Mouse (Mus musculus) liver, postnatal 0 days (tissue): ENCODE measurements around the gene Pias4. TPM values are rescaled to one million over a fixed set of nuclear protein-coding genes. Genes with fewer than 3 reads are reported as not detected.

Experiments used
- ATAC-seq: fragments of 200-750 bp; cut with Nextera tagmentation; 2 replicates; pipeline ENCODE4 v1.8.0; 2017; ENCODE audit warnings: mild to moderate bottlenecking, moderate library complexity
- DNase-seq: peaks from one replicate; pipeline ENCODE4 v3.0.0-alpha.2; 2016
- H3K27ac ChIP-seq: fragments of 300-500 bp; sonication (generic); 2 replicates; pipeline ENCODE4 v1.5.1; 2014; ENCODE audit warnings: antibody characterized with exemption, moderate library complexity, mild to moderate bottlenecking, low read depth
- H3K27me3 ChIP-seq: fragments of 300-500 bp; sonication (generic); 2 replicates; pipeline ENCODE4 v1.6.1; 2014; ENCODE audit warnings: low read length, control low read depth, mixed read lengths; ENCODE audit not compliant: insufficient read depth
- H3K36me3 ChIP-seq: fragments of 300-500 bp; sonication (generic); replicated peaks from 2 replicates; pipeline ENCODE4 v1.6.1; 2014; ENCODE audit warnings: mild to moderate bottlenecking, control low read depth, low read length, moderate library complexity, mixed read lengths; ENCODE audit not compliant: insufficient read depth
- H3K4me1 ChIP-seq: fragments of 300-500 bp; sonication (generic); 2 replicates; pipeline ENCODE4 v1.6.1; 2014; ENCODE audit warnings: antibody characterized with exemption, mild to moderate bottlenecking, control low read depth; ENCODE audit not compliant: insufficient read depth
- H3K4me2 ChIP-seq: fragments of 300-500 bp; sonication (generic); 2 replicates; pipeline ENCODE4 v1.6.1; 2014; ENCODE audit warnings: low read depth, mild to moderate bottlenecking, low read length, moderate library complexity, mixed read lengths
- H3K4me3 ChIP-seq: fragments of 300-500 bp; sonication (generic); 2 replicates; pipeline ENCODE4 v1.5.1; 2014; ENCODE audit warnings: low read depth, low read length
- H3K9ac ChIP-seq: fragments of 300-500 bp; sonication (generic); replicated peaks from 2 replicates; pipeline ENCODE4 v1.6.1; 2014; ENCODE audit warnings: mild to moderate bottlenecking, moderate library complexity
- H3K9me3 ChIP-seq: fragments of 300-500 bp; sonication (generic); 2 replicates; pipeline ENCODE4 v1.6.1; 2016; ENCODE audit warnings: mild to moderate bottlenecking, control low read depth, low read length, mixed read lengths
- CTCF ChIP-seq: sonication (generic); IDR thresholded peaks from 2 replicates; pipeline ENCODE4 v1.5.1; 2016; ENCODE audit warnings: antibody characterized with exemption, low read depth
- EP300 ChIP-seq: IDR thresholded peaks from 2 replicates; pipeline ENCODE4 v1.6.1; 2016; ENCODE audit warnings: antibody characterized with exemption, low read depth, mild to moderate bottlenecking
- WGBS: fragments of 180-500 bp; shearing (Covaris S2); extraction: QIAGEN DNeasy Blood & Tissue Kit; methylation state at CpG from one replicate; pipeline ENCODE4 v1.1.7; 2014; ENCODE audit not compliant: insufficient replicate concordance; 5-methylcytosine and 5-hydroxymethylcytosine counted together
- polyA plus RNA-seq: library from polyadenylated mRNA; unstranded; fragments of >200 nt; fragmentation: Nextera tagmentation; extraction: Ambion mirVana; gene quantifications from 2 replicates; pipeline ENCODE4 v1.2.1, GENCODE M21; 2015

Gene Pias4
- polyA plus RNA-seq, 1 experiment from 2014 or later = 14.6 TPM

DNA sequence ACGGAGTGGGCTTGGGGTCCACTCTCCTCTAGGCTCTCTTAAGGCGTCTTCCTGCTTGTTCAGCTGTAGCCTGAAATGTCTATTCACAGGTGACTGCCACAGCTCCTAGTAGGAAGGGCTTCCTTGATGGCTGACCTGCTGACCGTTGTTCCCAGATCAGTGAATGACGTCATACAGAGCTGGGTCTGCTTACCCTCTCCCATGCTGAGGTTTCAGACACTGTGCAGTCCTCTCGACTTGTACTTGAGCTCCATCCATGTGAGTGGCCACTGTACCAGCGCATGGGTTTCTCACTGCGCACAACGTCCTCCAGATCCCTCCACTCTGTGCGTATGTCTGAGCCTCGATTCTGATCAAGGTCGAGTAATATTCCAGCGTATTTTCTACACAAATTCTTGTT, 15.1 kb downstream of the Pias4 start:
- DNase-seq = no peak
- TF ChIP-seq EP300 = no peak
- no peak for TF ChIP-seq CTCF
- Histone ChIP-seq H3K4me1 (peaks cover 4% of the 10 kb centered on the region), H3K4me2 (no peak overlapping the region), H3K4me3 (no peak overlapping the region), H3K27ac (peak overlapping the region; percentile 76), H3K36me3 (peaks cover 86% of the 10 kb centered on the region), H3K27me3 (no peaks in the 10 kb centered on the region), H3K9ac (peak overlapping the region; percentile 36; the same call in 1 of the 2 replicates), H3K9me3 (no peaks in the 10 kb centered on the region)
- ATAC-seq = peak; percentile 47
- 60% methylated on average over 12 of the region's 12 CpGs for WGBS

DNA sequence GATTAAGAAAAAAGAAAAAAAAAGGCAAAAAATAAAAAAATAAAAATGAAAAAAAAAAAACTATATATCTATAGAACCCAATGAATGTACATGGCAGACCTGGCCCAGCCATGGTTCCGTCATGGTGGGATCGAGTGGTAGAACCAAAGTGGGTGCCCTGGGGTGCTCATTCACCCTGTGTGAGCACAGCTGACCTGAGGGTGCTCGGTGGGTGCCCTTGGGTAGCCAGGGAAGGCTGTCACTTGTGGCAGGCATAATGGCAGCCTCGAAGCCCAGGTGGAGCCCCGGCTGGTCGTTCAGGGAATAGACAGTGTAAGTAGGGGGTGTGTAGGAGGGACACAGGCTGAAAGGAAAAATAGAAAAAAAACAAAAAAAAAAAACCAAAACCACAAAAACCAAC, 16.5 kb downstream of the Pias4 start:
- Histone ChIP-seq H3K27me3 (no peaks in the 10 kb centered on the region), H3K9me3 (no peaks in the 10 kb centered on the region), H3K9ac (no peak overlapping the region), H3K36me3 (peaks cover 86% of the 10 kb centered on the region), H3K4me3 (no peak overlapping the region), H3K27ac (no peak overlapping the region), H3K4me2 (no peak overlapping the region), H3K4me1 (peaks cover 4% of the 10 kb centered on the region)
- TF ChIP-seq EP300 = no peak
- no peak for TF ChIP-seq CTCF
- no peak for ATAC-seq
- DNase-seq = no peak
- WGBS = 66% methylated on average over 6 of the region's 6 CpGs

DNA sequence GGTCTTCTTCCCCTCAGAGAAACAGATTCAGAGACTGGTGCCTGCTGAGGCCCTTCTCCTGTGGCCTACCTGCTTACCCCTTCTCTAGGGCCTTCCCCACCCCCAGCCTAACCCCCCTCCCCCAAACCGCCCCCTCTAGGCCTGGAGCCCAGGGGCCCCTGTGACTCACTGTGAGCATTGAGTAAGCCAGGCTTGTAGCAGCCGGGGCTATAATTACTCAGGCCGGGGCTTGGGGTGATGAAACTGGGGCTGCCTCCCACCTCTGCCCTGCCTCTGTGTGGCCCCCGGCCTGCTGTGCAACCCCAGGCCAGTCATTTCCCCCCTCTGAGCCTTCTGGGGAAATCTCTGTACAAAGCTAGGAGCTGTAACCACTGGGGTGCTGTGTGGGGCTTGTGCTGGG, 21.4 kb downstream of the Pias4 start:
- peaks cover 88% of the 10 kb centered on the region for H3K36me3 ChIP-seq
- no peaks in the 10 kb centered on the region for H3K27me3 ChIP-seq
- H3K4me1 ChIP-seq = peaks cover 18% of the 10 kb centered on the region
- H3K4me2 ChIP-seq = peak overlapping the region; percentile 38
- DNase-seq (no peak), ATAC-seq (no peak)
- H3K9ac ChIP-seq = peak overlapping the region; percentile 34
- TF ChIP-seq CTCF (no peak), EP300 (no peak)
- H3K9me3 ChIP-seq = no peaks in the 10 kb centered on the region
- H3K4me3 ChIP-seq = no peak overlapping the region
- WGBS = 67% methylated on average over 4 of the region's 4 CpGs
- H3K27ac ChIP-seq = 0 out of 2 replicates have a peak overlapping the region, but pooled peaks have one; percentile 22

DNA sequence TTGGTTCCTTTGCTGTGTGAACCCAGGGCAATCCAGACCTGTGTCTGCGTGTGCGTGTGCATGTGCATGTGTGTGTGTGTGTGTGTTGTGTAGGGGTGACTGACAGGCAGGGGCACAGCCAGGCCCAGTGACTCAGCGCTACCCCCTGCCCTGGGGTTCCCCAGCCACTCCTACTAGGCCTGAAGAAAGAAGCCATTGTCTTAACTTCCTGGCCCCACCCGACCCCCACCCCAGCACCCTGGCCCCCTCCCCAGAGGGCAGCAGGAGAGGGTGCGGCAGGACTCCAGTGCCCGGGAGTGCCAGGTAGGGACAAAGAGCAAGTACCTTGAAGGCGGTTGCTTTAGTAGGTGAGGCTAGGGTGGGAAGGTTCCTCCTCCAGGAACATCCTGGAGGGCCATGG, 21.9 kb downstream of the Pias4 start:
- Histone ChIP-seq H3K4me3 (no peak overlapping the region), H3K9ac (peak overlapping the region; percentile 34), H3K27me3 (no peaks in the 10 kb centered on the region), H3K36me3 (peaks cover 87% of the 10 kb centered on the region), H3K27ac (peak overlapping the region; percentile 16; the same call in 1 of the 2 replicates), H3K4me1 (peaks cover 23% of the 10 kb centered on the region), H3K4me2 (peak overlapping the region; percentile 38), H3K9me3 (no peaks in the 10 kb centered on the region)
- no peak for DNase-seq
- 78% methylated on average over 7 of the region's 7 CpGs for WGBS
- TF ChIP-seq EP300 (no peak), CTCF (no peak)
- ATAC-seq = no peak

DNA sequence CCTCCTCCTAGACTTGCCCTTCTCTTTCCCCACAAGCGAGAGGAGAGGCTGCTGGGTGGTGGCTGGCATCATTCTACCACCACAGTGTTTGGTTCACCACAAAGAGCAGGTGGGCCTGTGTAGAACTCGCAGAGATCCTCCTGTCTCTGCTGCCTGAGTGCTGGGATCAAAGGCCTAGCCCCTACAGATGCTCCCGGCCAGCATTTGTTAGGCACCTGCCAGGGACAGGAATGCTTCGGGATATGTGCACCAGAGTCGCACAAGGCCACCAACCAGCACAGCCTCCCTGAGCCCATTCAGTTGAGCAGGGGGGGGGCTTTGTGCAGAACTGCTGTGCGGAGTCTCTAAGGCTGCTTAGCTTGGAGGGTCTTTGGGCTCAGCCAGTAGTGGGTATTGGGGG, 22.4 kb downstream of the Pias4 start:
- no peak overlapping the region for H3K27ac ChIP-seq
- no peak overlapping the region for H3K4me2 ChIP-seq
- no peak for ATAC-seq
- no peak for TF ChIP-seq EP300
- no peak overlapping the region for H3K4me3 ChIP-seq
- H3K4me1 ChIP-seq = peaks cover 28% of the 10 kb centered on the region
- H3K9me3 ChIP-seq = no peaks in the 10 kb centered on the region
- no peak for DNase-seq
- peaks cover 88% of the 10 kb centered on the region for H3K36me3 ChIP-seq
- WGBS = 89% methylated on average over 6 of the region's 6 CpGs
- no peak overlapping the region; the same call in 1 of the 2 replicates for H3K9ac ChIP-seq
- no peaks in the 10 kb centered on the region for H3K27me3 ChIP-seq

DNA sequence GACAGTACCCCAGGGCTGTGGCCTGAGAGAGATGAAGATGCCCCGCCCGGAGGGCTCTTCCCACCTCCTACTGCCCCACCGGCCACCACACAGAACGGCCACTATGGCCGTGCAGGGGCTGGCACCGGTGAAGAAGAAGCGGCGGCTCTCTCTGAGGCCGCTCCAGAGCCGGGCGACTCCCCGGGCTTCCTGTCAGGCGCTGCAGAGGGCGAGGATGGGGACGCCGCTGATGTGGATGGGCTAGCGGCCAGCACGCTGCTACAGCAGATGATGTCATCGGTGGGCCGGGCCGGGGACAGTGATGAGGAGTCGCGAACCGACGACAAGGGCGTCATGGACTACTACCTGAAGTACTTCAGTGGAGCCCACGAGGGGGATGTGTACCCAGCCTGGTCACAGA, 23.1 kb downstream of the Pias4 start:
- Histone ChIP-seq H3K9me3 (no peaks in the 10 kb centered on the region), H3K36me3 (peaks cover 81% of the 10 kb centered on the region), H3K4me3 (no peak overlapping the region), H3K9ac (no peak overlapping the region), H3K27ac (no peak overlapping the region), H3K27me3 (no peaks in the 10 kb centered on the region), H3K4me1 (peaks cover 34% of the 10 kb centered on the region), H3K4me2 (no peak overlapping the region)
- ATAC-seq = no peak
- 90% methylated on average over 25 of the region's 27 CpGs for WGBS
- TF ChIP-seq EP300 (no peak), CTCF (no peak)
- no peak for DNase-seq

DNA sequence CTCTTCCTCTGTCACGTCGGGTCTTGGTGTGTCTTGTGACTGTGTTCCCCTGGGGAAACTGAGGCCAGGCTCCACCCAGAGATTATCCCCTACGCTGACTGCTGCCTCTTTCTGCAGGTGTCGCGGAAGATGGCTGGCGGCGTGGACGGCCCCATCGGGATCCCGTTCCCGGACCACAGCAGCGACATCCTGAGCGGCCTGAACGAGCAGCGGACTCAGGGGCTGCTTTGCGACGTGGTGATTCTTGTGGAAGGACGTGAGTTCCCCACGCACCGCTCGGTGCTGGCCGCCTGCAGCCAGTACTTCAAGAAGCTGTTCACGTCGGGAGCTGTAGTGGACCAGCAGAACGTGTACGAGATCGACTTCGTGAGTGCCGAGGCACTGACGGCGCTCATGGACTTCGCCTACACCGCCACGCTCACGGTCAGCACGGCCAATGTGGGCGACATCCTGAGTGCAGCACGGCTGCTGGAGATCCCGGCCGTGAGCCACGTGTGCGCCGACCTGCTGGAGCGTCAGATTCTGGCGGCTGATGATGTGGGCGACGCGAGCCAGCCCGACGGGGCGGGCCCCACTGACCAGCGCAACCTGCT, 23.8 kb downstream of the Pias4 start:
- H3K9ac ChIP-seq = no peak overlapping the region
- no peaks in the 10 kb centered on the region for H3K27me3 ChIP-seq
- peaks cover 41% of the 10 kb centered on the region for H3K4me1 ChIP-seq
- ATAC-seq = no peak
- no peak overlapping the region for H3K4me3 ChIP-seq
- H3K4me2 ChIP-seq = no peak overlapping the region
- H3K9me3 ChIP-seq = no peaks in the 10 kb centered on the region
- TF ChIP-seq EP300 = no peak
- no peak for TF ChIP-seq CTCF
- 94% methylated on average over 45 of the region's 52 CpGs for WGBS
- H3K36me3 ChIP-seq = peaks cover 74% of the 10 kb centered on the region
- DNase-seq = no peak
- no peak overlapping the region for H3K27ac ChIP-seq
